Mouse (Mus musculus) cerebellum, adult 8-10 months (tissue): ENCODE results near the gene Vdac2.

Experiments used
- DNase-seq: peaks from one replicate; pipeline ENCODE4 v3.0.0; 2022

Vdac2 gene

GRCm38 (mm10) chr14:21853456-21854109 lies 28.5 kb downstream of the Vdac2 start:
- peak; percentile 63 for DNase-seq

- DNase-seq = no peak
Measured at GRCm38 (mm10) chr14:21854271-21854670, 29.2 kb downstream of the Vdac2 start.

- DNase-seq = no peak
Measured at GRCm38 (mm10) chr14:21855961-21856360, 30.9 kb downstream of the Vdac2 start.

GRCm38 (mm10) chr14:21856886-21857285 lies 31.8 kb downstream of the Vdac2 start:
- no peak for DNase-seq

GRCm38 (mm10) chr14:21866291-21866690 lies 41.3 kb downstream of the Vdac2 start:
- no peak for DNase-seq

- no peak for DNase-seq
Measured at GRCm38 (mm10) chr14:21866816-21867215, 41.8 kb downstream of the Vdac2 start.

GRCm38 (mm10) chr14:21890430-21890829 lies 65.4 kb downstream of the Vdac2 start:
- DNase-seq = no peak

GRCm38 (mm10) chr14:21891581-21892340 lies 66.7 kb downstream of the Vdac2 start:
- no peak for DNase-seq

GRCm38 (mm10) chr14:21892341-21892659 lies 67.3 kb downstream of the Vdac2 start:
- DNase-seq = no peak
